Mouse (Mus musculus) intestine, embryonic 14.5 days (tissue): Measurements from ENCODE around the gene Mrpl22. TPM values are rescaled to one million over a fixed set of nuclear protein-coding genes. Genes with fewer than 3 reads are reported as not detected.
"Not testable (repeated sequence)": the region's sequence is repeated elsewhere in the genome, so short reads cannot be mapped to it uniquely, and the experiment has no call there.

Experiments
- ATAC-seq: fragments of 200-750 bp; cut with Nextera tagmentation; replicated peaks from 2 replicates; pipeline ENCODE4 v1.8.0; 2017; ENCODE audit warnings: low read depth, moderate number of reproducible peaks, moderate TSS enrichment, moderate library complexity; ENCODE audit not compliant: low FRiP score, low TSS enrichment
- DNase-seq: peaks from one replicate; pipeline ENCODE4 v3.0.0-alpha.2; 2018; ENCODE audit warnings: low spot score
- H3K27ac ChIP-seq: fragments of 300-500 bp; sonication (generic); 2 replicates; pipeline ENCODE4 v1.5.1; 2014; ENCODE audit warnings: low read depth, mild to moderate bottlenecking, control low read depth
- H3K27me3 ChIP-seq: fragments of 300-500 bp; sonication (generic); replicated peaks from 2 replicates; pipeline ENCODE4 v1.6.1; 2014; ENCODE audit warnings: low read length, control low read depth; ENCODE audit not compliant: control insufficient read depth, insufficient read depth
- H3K36me3 ChIP-seq: fragments of 300-500 bp; sonication (generic); 2 replicates; pipeline ENCODE4 v1.6.1; 2014; ENCODE audit warnings: low read length, control low read depth; ENCODE audit not compliant: control insufficient read depth, insufficient read depth
- H3K4me1 ChIP-seq: fragments of 300-500 bp; sonication (generic); replicated peaks from 2 replicates; pipeline ENCODE4 v1.6.1; 2014; ENCODE audit warnings: low read length, control low read depth, mixed read lengths; ENCODE audit not compliant: control insufficient read depth, insufficient read depth
- H3K4me2 ChIP-seq: fragments of 300-500 bp; sonication (generic); 2 replicates; pipeline ENCODE4 v1.6.1; 2014; ENCODE audit warnings: low read length
- H3K4me3 ChIP-seq: fragments of 300-500 bp; sonication (generic); 2 replicates; pipeline ENCODE4 v1.5.1; 2014; ENCODE audit warnings: low read depth, low read length, control low read depth, mixed read lengths
- H3K9ac ChIP-seq: fragments of 300-500 bp; sonication (generic); 2 replicates; pipeline ENCODE4 v1.6.1; 2014; ENCODE audit warnings: mild to moderate bottlenecking, low read length
- H3K9me3 ChIP-seq: fragments of 300-500 bp; sonication (generic); 2 replicates; pipeline ENCODE4 v1.6.1; 2016; ENCODE audit warnings: low read length, control low read depth; ENCODE audit not compliant: control insufficient read depth
- WGBS: fragments of 180-500 bp; shearing (Covaris S2); extraction: QIAGEN DNeasy Blood & Tissue Kit; methylation state at CpG from one replicate; pipeline ENCODE4 v1.1.7; 2014; 5-methylcytosine and 5-hydroxymethylcytosine counted together
- polyA plus RNA-seq: library from polyadenylated mRNA; unstranded; fragments of >200 nt; fragmentation: Nextera tagmentation; extraction: Ambion mirVana; gene quantifications from 2 replicates; pipeline ENCODE4 v1.2.1, GENCODE M21; 2014

The Mrpl22 gene
- polyA plus RNA-seq, 1 experiment from 2014 or later, result 133 TPM

DNA sequence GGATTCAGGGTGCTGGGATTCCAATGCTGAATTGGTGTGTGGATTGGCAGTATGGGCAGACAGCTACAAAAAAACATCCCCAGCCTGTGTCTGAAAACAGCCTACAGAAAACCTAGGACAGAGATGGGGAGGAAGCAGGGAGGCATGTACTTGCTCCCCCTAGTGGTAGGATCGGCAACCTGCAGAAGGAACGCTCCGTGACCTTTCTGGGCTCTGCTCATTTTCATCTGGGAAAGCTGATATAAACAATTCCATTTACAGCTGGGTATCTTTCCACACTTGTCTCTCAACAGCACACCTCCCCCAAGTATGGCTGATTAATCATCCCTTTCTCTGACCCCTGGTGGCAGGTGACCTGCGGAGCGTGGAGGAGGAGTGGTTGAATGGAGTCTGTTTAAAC is 54.2 kb downstream of the Mrpl22 start:
- Histone ChIP-seq H3K4me2 (no peak overlapping the region), H3K9me3 (no peaks in the 10 kb centered on the region), H3K36me3 (no peaks in the 10 kb centered on the region), H3K27me3 (no peaks in the 10 kb centered on the region), H3K27ac (peak overlapping the region; percentile 9; the same call in 1 of the 2 replicates), H3K4me3 (no peak overlapping the region), H3K9ac (no peak overlapping the region), H3K4me1 (peaks cover 2% of the 10 kb centered on the region; the same call in 1 of the 2 replicates)
- DNase-seq (peak; percentile 93), ATAC-seq (peak; percentile 80)
- 2% methylated on average over 5 of the region's 5 CpGs for WGBS

DNA sequence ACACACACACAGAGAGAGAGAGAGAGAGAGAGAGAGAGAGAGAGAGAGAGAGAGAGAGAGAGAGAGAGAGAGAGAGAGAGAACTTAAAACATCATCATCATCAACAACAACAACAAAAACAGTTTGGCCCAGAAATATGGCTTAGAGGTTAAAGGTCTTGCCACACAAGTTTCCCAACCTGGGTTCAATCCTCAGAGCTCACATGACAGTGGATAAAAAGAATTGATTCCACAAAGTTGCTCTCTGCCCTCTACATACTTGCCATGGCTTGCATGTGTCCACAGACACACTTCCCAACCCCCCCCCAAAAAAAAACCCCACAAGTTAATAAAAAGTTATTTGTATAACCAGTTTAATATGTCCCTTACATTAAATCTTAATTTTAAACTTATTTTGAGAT is 55.0 kb downstream of the Mrpl22 start:
- H3K27ac ChIP-seq, result no peak overlapping the region
- no peaks in the 10 kb centered on the region for H3K36me3 ChIP-seq
- H3K9me3 ChIP-seq, result no peaks in the 10 kb centered on the region
- peaks cover 2% of the 10 kb centered on the region; the same call in 1 of the 2 replicates for H3K4me1 ChIP-seq
- H3K4me2 ChIP-seq, result no peak overlapping the region
- DNase-seq, result no peak
- no peaks in the 10 kb centered on the region for H3K27me3 ChIP-seq
- no peak overlapping the region for H3K9ac ChIP-seq
- no peak for ATAC-seq
- H3K4me3 ChIP-seq, result no peak overlapping the region

DNA sequence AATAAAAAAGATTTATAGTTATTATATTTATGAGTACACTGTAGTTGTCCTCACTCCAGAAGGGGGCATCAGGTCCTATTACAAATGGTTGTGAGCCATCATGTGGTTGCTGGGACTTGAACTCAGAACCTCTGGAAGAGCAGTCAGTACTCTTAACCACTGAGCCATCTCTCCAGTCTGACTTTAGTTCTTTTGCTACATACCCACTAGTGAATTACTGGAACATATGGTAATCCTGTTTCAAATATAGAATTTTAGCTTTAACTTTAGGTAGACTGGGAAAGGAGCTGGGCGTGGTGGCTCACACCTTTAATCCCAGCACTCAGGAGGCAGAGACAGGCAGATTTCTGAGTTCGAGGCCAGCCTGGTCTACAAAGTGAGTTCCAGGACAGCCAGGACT is 56.6 kb downstream of the Mrpl22 start:
- not testable (repeated sequence) for H3K36me3 ChIP-seq, H3K27me3 ChIP-seq, DNase-seq, H3K27ac ChIP-seq, H3K4me1 ChIP-seq, H3K9ac ChIP-seq, ATAC-seq, H3K9me3 ChIP-seq, H3K4me3 ChIP-seq, H3K4me2 ChIP-seq
- WGBS, result 94% methylated on average over 2 of the region's 2 CpGs

Other genes with a start within 250 kb of the Mrpl22 start
- gene Larp1, start 162.6 kb upstream of the Mrpl22 start, polyA plus RNA-seq, result 25.2 and 25.5 TPM in 2 replicates
- not detected in 2 replicates for gene Gm12248, start 78.5 kb upstream of the Mrpl22 start, polyA plus RNA-seq
- 86.8 and 91.1 TPM in 2 replicates for gene Cnot8, start 67.5 kb upstream of the Mrpl22 start, polyA plus RNA-seq
- gene Gemin5, start 3.1 kb upstream of the Mrpl22 start, polyA plus RNA-seq, result 27.7 and 28.6 TPM in 2 replicates
- gene Igtp, start 27.9 kb downstream of the Mrpl22 start, polyA plus RNA-seq, result 6.6 and 7.3 TPM in 2 replicates
- 6.2 and 8.9 TPM in 2 replicates for gene Irgm2, start 28.0 kb downstream of the Mrpl22 start, polyA plus RNA-seq
- not detected in 2 replicates for gene 4930438A08Rik, start 103.1 kb downstream of the Mrpl22 start, polyA plus RNA-seq
- 19.7 and 22.3 TPM in 2 replicates for gene Zfp692, start 135.4 kb downstream of the Mrpl22 start, polyA plus RNA-seq
- gene Zfp672, start 158.7 kb downstream of the Mrpl22 start, polyA plus RNA-seq, result 45.9 and 49.6 TPM in 2 replicates
- 27.5 and 28.9 TPM in 2 replicates for gene Sh3bp5l, start 159.1 kb downstream of the Mrpl22 start, polyA plus RNA-seq
- gene Lypd8, start 207.4 kb downstream of the Mrpl22 start, polyA plus RNA-seq, result 274 and 403 TPM in 2 replicates
- gene 1810065E05Rik, start 249.4 kb downstream of the Mrpl22 start, polyA plus RNA-seq, result not detected in 2 replicates